Mouse (Mus musculus) megakaryocyte, embryonic 14.5 days (primary cell): Measurements from ENCODE around the gene Pemt. TPM values are rescaled to one million over a fixed set of nuclear protein-coding genes. Genes with fewer than 3 reads are reported as not detected.

Experiments used
- H3K27me3 ChIP-seq: replicated peaks from 2 replicates; pipeline ENCODE3; 2012; ENCODE audit warnings: inconsistent platforms
- H3K36me3 ChIP-seq: replicated peaks from 2 replicates; pipeline ENCODE3; 2012; ENCODE audit warnings: low read length, inconsistent platforms, mixed read lengths
- H3K4me1 ChIP-seq: 2 replicates; pipeline ENCODE4 v1.6.1; 2012; ENCODE audit warnings: inconsistent platforms
- H3K4me3 ChIP-seq: replicated peaks from 2 replicates; pipeline ENCODE3; 2012; ENCODE audit warnings: moderate library complexity, mild to moderate bottlenecking, inconsistent platforms
- H3K9me3 ChIP-seq: 2 replicates; pipeline ENCODE4 v1.6.1; 2012; ENCODE audit warnings: inconsistent platforms
- FLI1 ChIP-seq: IDR thresholded peaks from 2 replicates; pipeline ENCODE4 v1.6.1; 2012; ENCODE audit warnings: low read length, inconsistent platforms, mixed read lengths
- GATA1 ChIP-seq: IDR thresholded peaks from 3 replicates; pipeline ENCODE4 v1.6.1; 2012; ENCODE audit warnings: mixed read lengths, low read length, inconsistent platforms, borderline replicate concordance
- polyA plus RNA-seq: library from polyadenylated mRNA; stranded (reverse); fragments of >175 nt; gene quantifications from 2 replicates; pipeline ENCODE4 v1.2.3, GENCODE M21; 2012; ENCODE audit warnings: low replicate concordance; ENCODE audit not compliant: insufficient read depth

Gene Pemt
- polyA plus RNA-seq, 1 experiment, result 36.3 TPM

GRCm38 (mm10) chr11:60032586-60033430 is 13.5 kb downstream of the Pemt start:
- Histone ChIP-seq H3K4me1 (peaks cover 91% of the 10 kb centered on the region), H3K4me3 (no peak overlapping the region), H3K36me3 (no peaks in the 10 kb centered on the region), H3K27me3 (no peaks in the 10 kb centered on the region), H3K9me3 (no peaks in the 10 kb centered on the region)
- TF ChIP-seq GATA1 (no peak), FLI1 (no peak)

- Histone ChIP-seq H3K9me3 (no peaks in the 10 kb centered on the region), H3K4me3 (no peak overlapping the region), H3K4me1 (peaks cover 90% of the 10 kb centered on the region), H3K27me3 (no peaks in the 10 kb centered on the region), H3K36me3 (no peaks in the 10 kb centered on the region)
- TF ChIP-seq GATA1 (no peak), FLI1 (no peak)
These were observed 15.4 kb downstream of the Pemt start for GRCm38 (mm10) chr11:60030747-60031331.

GRCm38 (mm10) chr11:60029976-60030375 is 16.3 kb downstream of the Pemt start:
- no peak for TF ChIP-seq GATA1
- Histone ChIP-seq H3K4me3 (no peak overlapping the region), H3K9me3 (no peaks in the 10 kb centered on the region), H3K36me3 (no peaks in the 10 kb centered on the region), H3K27me3 (no peaks in the 10 kb centered on the region), H3K4me1 (peaks cover 90% of the 10 kb centered on the region)

GRCm38 (mm10) chr11:60027913-60028875 is 18.1 kb downstream of the Pemt start:
- Histone ChIP-seq H3K36me3 (no peaks in the 10 kb centered on the region), H3K4me3 (no peak overlapping the region), H3K9me3 (no peaks in the 10 kb centered on the region), H3K27me3 (no peaks in the 10 kb centered on the region), H3K4me1 (peaks cover 90% of the 10 kb centered on the region)
- TF ChIP-seq FLI1 (no peak), GATA1 (no peak)

GRCm38 (mm10) chr11:60027272-60027671 is 19.0 kb downstream of the Pemt start:
- no peak for TF ChIP-seq GATA1
- H3K36me3 ChIP-seq, result no peaks in the 10 kb centered on the region
- peak overlapping the region; percentile 83 for H3K4me3 ChIP-seq
- no peaks in the 10 kb centered on the region for H3K9me3 ChIP-seq
- no peaks in the 10 kb centered on the region for H3K27me3 ChIP-seq
- peaks cover 90% of the 10 kb centered on the region for H3K4me1 ChIP-seq

- no peak for TF ChIP-seq GATA1
- TF ChIP-seq FLI1, result no peak
These were observed 20.1 kb downstream of the Pemt start for GRCm38 (mm10) chr11:60026166-60026565.

GRCm38 (mm10) chr11:60021201-60021600 is 25.1 kb downstream of the Pemt start:
- Histone ChIP-seq H3K4me1 (peaks cover 62% of the 10 kb centered on the region), H3K27me3 (peaks cover 2% of the 10 kb centered on the region), H3K9me3 (peaks cover 7% of the 10 kb centered on the region; the same call in 1 of the 2 replicates), H3K4me3 (no peak overlapping the region), H3K36me3 (peaks cover 7% of the 10 kb centered on the region)
- TF ChIP-seq GATA1 (no peak), FLI1 (no peak)

More at GRCm38 (mm10) chr11:60026166-60026565, 20.1 kb downstream of the Pemt start:
- no peaks in the 10 kb centered on the region for H3K36me3 ChIP-seq
- no peaks in the 10 kb centered on the region for H3K9me3 ChIP-seq
- no peak overlapping the region for H3K4me3 ChIP-seq
- H3K4me1 ChIP-seq, result peaks cover 85% of the 10 kb centered on the region
- no peaks in the 10 kb centered on the region for H3K27me3 ChIP-seq

GRCm38 (mm10) chr11:60016726-60017125 is 29.6 kb downstream of the Pemt start:
- H3K4me3 ChIP-seq, result no peak overlapping the region
- H3K27me3 ChIP-seq, result peaks cover 9% of the 10 kb centered on the region
- TF ChIP-seq GATA1 (no peak), FLI1 (no peak)

GRCm38 (mm10) chr11:60011516-60011915 is 34.8 kb downstream of the Pemt start:
- H3K4me3 ChIP-seq, result no peak overlapping the region
- peaks cover 3% of the 10 kb centered on the region; the same call in 1 of the 2 replicates for H3K9me3 ChIP-seq
- H3K4me1 ChIP-seq, result peaks cover 36% of the 10 kb centered on the region
- H3K27me3 ChIP-seq, result peaks cover 28% of the 10 kb centered on the region
- H3K36me3 ChIP-seq, result no peaks in the 10 kb centered on the region
- TF ChIP-seq GATA1 (no peak), FLI1 (no peak)

More at GRCm38 (mm10) chr11:60016726-60017125, 29.6 kb downstream of the Pemt start:
- Histone ChIP-seq H3K4me1 (peaks cover 32% of the 10 kb centered on the region), H3K36me3 (peaks cover 7% of the 10 kb centered on the region), H3K9me3 (peaks cover 11% of the 10 kb centered on the region; the same call in 1 of the 2 replicates)
